Mouse (Mus musculus) stomach, postnatal 0 days (tissue): Measurements from ENCODE around the gene Cblb.

ENCODE experiments used
- CTCF ChIP-seq: IDR thresholded peaks from 2 replicates; pipeline ENCODE4 v1.5.1; 2016; ENCODE audit warnings: antibody characterized with exemption, low read depth, mild to moderate bottlenecking, moderate library complexity
- EP300 ChIP-seq: optimal IDR thresholded peaks from 2 replicates; pipeline ENCODE3; 2016; ENCODE audit warnings: antibody characterized with exemption

GRCm38 (mm10) chr16:52008471-52008870, 22.6 kb upstream of the Cblb start:
- TF ChIP-seq EP300 (no peak), CTCF (no peak)
